Mouse (Mus musculus) neural tube, embryonic 10.5 days (tissue): ENCODE results near the gene Ttll11.

ENCODE experiments used
- DNase-seq: peaks from one replicate; pipeline ENCODE4 v3.0.0-alpha.2; 2017; ENCODE audit warnings: low spot score; ENCODE audit errors: extremely low spot score

Ttll11 gene

DNA sequence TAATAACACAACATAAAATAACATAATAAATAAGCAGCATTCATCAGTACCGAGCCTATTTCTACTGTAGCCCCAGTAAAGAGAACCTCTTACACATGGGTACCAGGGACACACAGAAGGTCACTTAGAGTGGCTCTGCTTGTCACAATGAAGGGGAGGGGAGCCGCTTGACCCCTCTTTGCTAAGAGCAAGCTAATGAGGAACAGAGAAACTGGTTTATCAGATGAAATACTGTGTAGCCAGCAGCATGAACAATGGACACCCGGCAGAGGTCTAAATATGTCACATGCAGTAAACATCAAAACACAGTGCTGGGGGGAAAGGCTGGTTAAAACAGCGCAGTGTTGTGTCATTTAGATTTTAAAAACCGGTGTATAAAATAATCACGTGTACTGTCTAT lies 121.4 kb downstream of the Ttll11 start:
- no peak for DNase-seq

DNA sequence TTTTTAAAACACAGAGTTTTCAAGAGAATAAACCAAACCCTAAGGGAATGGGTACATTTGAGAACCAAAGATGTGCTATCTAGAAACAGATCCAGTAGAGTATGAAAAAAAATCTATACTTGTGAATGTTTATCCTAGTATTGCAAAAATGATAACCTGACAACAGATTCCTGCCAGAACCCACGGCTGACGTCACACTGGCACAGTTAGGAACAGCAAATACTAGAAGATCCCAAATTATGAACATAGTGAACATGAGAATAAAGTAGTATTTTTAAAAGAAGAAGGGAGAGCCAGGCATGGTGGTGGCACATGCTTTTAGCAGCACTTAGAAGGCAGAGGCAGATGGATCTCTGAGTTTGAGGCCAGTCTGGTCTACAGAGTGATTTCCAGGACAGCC lies 122.8 kb downstream of the Ttll11 start:
- DNase-seq, result no peak

DNA sequence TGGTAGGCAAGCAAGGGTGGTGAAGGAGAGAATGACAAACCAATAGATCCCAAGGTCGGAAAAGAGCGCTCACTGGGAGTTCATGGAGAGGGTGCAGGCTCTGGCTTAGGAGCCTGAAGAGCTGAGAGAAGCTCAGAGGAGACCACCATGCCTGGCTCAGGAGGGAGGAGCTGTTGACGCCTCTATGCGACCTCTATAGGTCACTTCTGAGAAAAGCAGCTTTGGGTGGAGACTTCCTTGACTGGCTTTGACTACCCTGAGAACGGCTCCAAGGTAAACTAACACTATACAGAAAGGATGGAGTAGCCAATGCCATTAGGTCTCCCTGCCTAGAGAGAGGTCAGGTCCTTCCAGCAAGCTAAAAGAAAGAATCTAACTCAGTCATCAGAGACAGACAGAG lies 124.8 kb downstream of the Ttll11 start:
- DNase-seq, result no peak

GRCm38 (mm10) chr2:35852971-35853370 lies 126.7 kb downstream of the Ttll11 start:
- no peak for DNase-seq

DNA sequence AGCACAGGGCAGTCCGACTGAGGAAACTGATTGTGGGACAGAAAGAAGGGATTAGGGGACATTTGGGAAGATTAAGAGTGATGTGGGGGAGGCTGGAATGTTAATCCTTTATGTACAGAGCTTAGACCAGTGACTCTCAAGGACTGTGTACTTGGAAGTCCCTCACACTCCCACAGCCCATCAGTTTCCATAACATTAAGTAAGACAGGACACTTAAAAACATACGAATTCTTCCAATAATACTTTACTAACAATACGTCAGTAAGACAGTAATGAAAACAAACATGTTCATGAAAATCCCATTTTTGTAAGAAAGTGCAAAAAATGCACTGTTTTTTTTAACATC lies 127.6 kb downstream of the Ttll11 start:
- DNase-seq, result no peak

DNA sequence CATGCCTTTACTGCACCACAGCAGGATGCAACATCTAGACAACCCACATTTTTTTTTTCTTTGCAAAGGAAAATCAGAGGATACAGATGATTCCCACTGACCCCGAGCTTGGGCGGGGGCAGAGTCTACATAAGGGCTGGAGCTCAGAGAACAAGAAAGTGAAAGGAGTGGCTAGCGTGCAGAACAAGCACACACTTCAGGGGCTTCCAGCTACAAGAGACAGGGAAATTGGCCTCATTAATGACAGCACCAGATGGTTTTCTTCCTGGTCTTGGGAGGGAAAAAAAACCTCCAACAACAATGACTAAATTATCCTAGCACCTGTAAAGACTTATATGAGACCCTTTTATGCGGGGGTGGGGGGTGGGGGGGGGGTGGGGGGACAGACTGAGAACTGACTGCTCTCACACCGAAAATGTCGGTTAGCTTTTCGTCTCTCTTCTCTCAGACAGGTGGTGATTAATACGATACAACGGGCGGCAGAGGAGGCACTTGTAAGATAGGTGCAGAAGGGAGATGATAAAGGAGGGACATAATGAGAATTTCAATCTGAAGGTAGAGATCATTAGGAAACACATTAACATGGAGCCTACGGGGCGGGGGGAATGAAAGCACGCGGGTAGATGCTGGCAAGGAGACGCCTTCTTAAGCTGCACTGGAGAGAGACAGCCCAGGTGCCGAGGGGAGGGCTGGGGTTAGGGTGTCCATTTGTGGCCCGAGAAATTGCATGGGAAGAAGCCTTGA lies 128.1 kb downstream of the Ttll11 start:
- DNase-seq, result no peak

DNA sequence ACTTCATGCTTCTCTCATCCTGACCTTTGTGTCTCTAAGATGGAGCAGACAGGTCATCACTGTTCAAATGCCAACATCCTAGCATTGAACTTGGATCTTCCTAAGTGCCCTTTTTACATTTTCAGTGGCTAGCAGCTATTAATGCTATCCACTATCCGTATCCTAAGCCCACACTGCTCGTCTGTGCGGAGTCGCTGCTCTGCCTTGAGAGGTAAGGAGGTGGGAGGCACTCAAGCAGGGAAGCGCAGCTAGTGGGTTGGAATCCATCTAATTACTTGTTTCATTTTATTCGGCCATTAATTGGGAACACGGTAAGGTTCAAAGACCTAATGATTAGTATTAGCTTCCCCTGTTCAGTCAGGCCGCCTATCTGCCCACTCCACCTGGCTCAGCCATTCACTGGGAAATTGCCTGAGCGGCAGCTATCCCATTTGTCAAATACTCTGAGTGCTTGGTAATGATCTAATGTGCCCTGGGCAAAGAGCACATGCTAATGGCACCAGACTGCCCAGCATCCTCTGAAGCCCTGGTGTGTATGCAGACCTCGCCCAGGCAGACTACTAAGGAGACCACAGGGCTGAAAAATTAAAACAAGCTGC lies 130.0 kb downstream of the Ttll11 start:
- no peak for DNase-seq

DNA sequence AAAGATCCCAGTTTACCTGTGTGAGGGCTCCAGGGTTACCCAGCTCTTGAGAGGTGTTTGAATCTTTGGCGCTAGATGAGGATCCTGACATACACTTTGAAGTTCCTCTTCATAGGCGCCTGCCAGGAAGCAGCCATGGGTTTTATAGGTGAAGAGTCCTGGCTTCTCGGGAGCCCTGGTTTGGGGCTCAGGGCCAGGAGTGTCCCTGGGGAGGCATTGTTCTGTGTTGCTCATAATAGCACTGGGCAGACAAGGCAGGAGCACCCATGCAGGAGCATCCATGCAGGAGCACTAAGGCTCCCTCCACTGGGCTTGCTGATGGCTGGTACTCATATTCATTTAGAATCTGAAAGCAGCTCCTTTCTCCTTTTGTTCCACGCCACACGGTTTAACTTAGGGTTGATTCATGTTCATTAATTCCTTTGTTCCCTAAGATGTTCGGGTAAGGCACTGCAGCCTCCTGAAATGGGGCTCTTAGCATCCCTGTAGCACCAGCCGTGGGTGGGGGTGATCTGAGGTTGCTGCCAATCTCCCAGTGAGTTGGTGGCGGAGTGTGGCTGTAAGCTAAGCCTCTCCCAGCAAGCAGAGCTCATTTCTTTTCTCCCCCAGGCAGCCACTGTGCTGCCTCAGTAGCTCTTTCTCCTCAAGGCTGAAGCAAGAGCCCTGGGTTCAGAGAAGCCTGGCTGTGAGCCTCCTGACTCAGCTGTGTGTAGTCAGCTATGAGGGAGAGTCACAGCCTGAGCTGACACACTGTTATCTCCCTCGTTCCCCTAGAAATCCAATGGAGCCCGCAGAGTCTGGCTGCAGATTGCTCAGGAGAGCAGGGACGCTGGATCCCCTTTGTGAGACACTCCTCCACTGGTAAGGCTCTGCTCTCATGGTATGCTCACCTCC lies 133.9 kb downstream of the Ttll11 start:
- DNase-seq, result no peak

- no peak for DNase-seq
Observed at GRCm38 (mm10) chr2:35843896-35844690, 135.6 kb downstream of the Ttll11 start.

- DNase-seq, result no peak
Observed at GRCm38 (mm10) chr2:35842780-35843474, 136.8 kb downstream of the Ttll11 start.

- DNase-seq, result no peak
Observed at GRCm38 (mm10) chr2:35841841-35842420, 137.8 kb downstream of the Ttll11 start.

GRCm38 (mm10) chr2:35840956-35841816 lies 138.5 kb downstream of the Ttll11 start:
- DNase-seq, result no peak

DNA sequence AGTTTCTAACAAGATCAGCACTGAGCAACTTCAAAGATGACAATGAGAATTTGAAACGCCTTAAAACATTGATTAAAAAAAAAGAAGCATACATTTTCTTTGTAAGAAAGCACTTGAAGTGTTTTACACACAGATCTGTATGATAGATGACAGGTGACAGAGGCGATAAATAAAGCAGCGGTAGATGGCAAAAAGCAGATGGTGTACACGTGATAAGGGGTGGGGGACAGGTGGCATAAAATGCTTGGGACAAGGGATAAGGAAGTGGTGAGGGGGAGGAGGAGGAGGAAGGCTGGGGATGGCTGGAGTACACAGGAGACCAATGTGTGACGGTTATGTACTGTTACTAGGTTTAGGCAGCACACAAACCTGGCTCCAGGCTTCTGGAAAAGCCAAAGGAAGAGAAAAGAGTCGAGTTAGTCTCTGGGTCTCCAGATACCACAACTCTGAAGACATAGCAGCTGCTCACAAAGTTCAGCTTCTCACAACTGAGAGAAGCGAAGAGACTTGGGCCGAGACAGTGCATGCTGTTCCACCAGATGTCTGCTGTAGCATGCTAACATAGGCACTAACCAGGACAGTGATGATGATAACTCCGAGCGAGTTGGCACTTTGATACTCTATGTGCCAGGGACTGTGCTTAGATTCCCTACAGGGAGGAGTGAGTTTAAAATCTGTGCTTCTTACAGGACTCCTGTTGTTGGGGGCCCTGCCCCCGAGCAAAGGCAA lies 140.8 kb downstream of the Ttll11 start:
- DNase-seq, result no peak

GRCm38 (mm10) chr2:35834198-35834913 lies 145.4 kb downstream of the Ttll11 start:
- DNase-seq, result no peak

DNA sequence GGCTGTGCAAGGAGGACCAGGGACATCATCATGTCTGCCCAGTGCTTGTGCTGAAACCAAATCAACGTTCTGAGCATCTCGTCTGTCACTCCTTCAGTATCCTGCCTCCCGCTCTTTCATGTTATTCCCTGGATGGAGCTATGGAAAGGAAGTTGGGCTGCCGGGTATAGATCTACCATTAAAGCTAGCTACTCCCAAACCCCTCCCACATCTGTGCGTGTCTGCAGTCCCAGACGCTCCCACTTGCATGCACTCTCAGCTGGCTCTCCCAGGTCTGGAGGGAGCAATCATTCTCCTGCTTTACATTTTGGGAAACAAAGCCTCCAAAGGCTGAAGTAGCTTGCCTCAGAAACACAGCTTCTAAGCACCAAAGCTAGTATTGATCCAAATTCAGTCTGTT lies 146.2 kb downstream of the Ttll11 start:
- DNase-seq, result no peak

DNA sequence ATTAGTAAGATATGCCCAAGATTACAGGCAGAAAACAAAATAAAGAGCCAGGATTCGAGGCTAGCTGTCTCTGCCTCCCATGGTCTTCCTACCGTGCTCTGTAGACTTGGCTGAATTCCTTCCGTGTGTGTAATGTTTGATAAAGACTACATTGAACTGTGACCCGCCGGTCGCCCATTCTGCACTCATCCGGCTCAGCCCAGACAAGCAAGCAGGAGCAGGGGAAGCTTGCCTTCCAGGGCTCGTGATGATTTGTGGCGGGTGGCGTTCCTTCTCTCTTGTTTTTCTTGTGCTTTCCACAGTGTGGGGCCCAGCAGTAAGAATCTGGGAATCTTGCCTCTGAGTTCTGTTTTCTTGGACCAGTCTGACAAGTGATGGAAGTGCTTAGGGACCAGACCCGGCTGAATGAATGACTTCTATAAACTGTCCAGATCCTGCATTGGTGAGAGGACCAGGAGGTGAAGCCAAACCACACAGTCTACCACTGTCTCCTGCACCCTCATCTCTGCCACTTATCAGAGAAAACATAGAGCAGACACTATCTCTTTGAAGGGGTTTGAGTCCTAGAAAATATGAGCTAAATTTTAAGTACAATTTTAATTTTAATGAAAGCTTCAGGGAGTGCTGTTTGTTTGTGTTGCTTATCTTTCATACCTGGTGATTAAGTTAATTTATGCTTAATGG lies 146.8 kb downstream of the Ttll11 start:
- DNase-seq, result peak; percentile 47

GRCm38 (mm10) chr2:35831904-35832581 lies 147.7 kb downstream of the Ttll11 start:
- no peak for DNase-seq
